In genomic region chr10:59978873-59979743, GRCm38 (mm10) we compare ENCODE assay signal across 8 mouse cellular contexts. TPM values are rescaled to one million over a fixed set of nuclear protein-coding genes. Genes with fewer than 3 reads are reported as not detected.
A peak's percentile ranks its signal among the peaks of the same experiment; 100 is the strongest.
DNase-seq lines count a peak whose midpoint lies in the region; ATAC-seq and TF ChIP-seq lines count a peak whose summit lies in the region.

No protein-coding gene starts in this region.

- peak; percentile 4; the same call in 1 of the 2 replicates for ATAC-seq in embryonic facial prominence, embryonic 12.5 days (ENCODE audit: insufficient number of reproducible peaks, insufficient read depth, low FRiP score, low TSS enrichment)
- no peak for ATAC-seq in heart, embryonic 11.5 days (replicated peaks; ENCODE audit: insufficient number of reproducible peaks, low FRiP score, low TSS enrichment)
- peak; percentile 76; the same call in 1 of the 2 replicates for ATAC-seq in stomach, embryonic 14.5 days (ENCODE audit: insufficient number of reproducible peaks, insufficient read depth, low FRiP score, low read depth)

- no peaks in the 10 kb centered on the region for H3K9me3 ChIP-seq in embryonic facial prominence, embryonic 12.5 days
- no peaks in the 10 kb centered on the region for H3K9me3 ChIP-seq in heart, embryonic 11.5 days (replicated peaks; ENCODE audit: control insufficient read depth, low read length)
- no peaks in the 10 kb centered on the region for H3K9me3 ChIP-seq in stomach, embryonic 14.5 days (ENCODE audit: control insufficient read depth, low read depth, low read length)

- TF ChIP-seq CTCF in liver, adult 2 months (IDR thresholded peaks at IDR 0.05; ENCODE audit: low read depth, low read length): no peak

- H3K36me3 ChIP-seq in liver, adult 2 months (ENCODE audit: control insufficient read depth, insufficient read depth, low read length): no peaks in the 10 kb centered on the region
- 0 out of 2 replicates have a peak, but pooled peaks cover 1% of the 10 kb centered on the region for H3K36me3 ChIP-seq in embryonic facial prominence, embryonic 12.5 days
- no peaks in the 10 kb centered on the region for H3K36me3 ChIP-seq in heart, embryonic 11.5 days (ENCODE audit: control insufficient read depth, insufficient read depth, low read length)
- H3K36me3 ChIP-seq in stomach, embryonic 14.5 days (ENCODE audit: control insufficient read depth, insufficient read depth, low read length): no peaks in the 10 kb centered on the region; the same call in 1 of the 2 replicates

- peak overlapping the region; percentile 16; the same call in 1 of the 2 replicates for H3K4me2 ChIP-seq in embryonic facial prominence, embryonic 12.5 days (replicated peaks)
- no peak overlapping the region for H3K4me2 ChIP-seq in heart, embryonic 11.5 days
- no peak overlapping the region for H3K4me2 ChIP-seq in stomach, embryonic 14.5 days (replicated peaks; ENCODE audit: low read depth, low read length)

- no peaks in the 10 kb centered on the region for H3K79me2 ChIP-seq in liver, adult 2 months (ENCODE audit: control insufficient read depth, insufficient read depth, low read length)

- H3K9ac ChIP-seq in liver, adult 2 months (ENCODE audit: low read depth, low read length): no peak overlapping the region
- 0 out of 2 replicates have a peak overlapping the region, but pooled peaks have one; percentile 30 for H3K9ac ChIP-seq in embryonic facial prominence, embryonic 12.5 days
- 0 out of 2 replicates have a peak overlapping the region, but pooled peaks have one; percentile 28 for H3K9ac ChIP-seq in heart, embryonic 11.5 days (ENCODE audit: low read depth, low read length)
- no peak overlapping the region for H3K9ac ChIP-seq in stomach, embryonic 14.5 days (replicated peaks; ENCODE audit: low read depth, low read length)

- peak overlapping the region; percentile 54 for H3K27ac ChIP-seq in liver, adult 2 months (replicated peaks; ENCODE audit: insufficient read depth, low read depth, low read length)
- H3K27ac ChIP-seq in embryonic facial prominence, embryonic 12.5 days: peak overlapping the region; percentile 78
- peak overlapping the region; percentile 74 for H3K27ac ChIP-seq in heart, embryonic 11.5 days (ENCODE audit: low read depth, low read length)
- H3K27ac ChIP-seq in stomach, embryonic 14.5 days (ENCODE audit: low read length): peak overlapping the region; percentile 66; the same call in 1 of the 2 replicates

- WGBS in liver, adult 2 months: 33% methylated on average over 11 of the region's 11 CpGs
- WGBS in embryonic facial prominence, embryonic 12.5 days: 41% methylated on average over 11 of the region's 11 CpGs
- WGBS in heart, embryonic 11.5 days (ENCODE audit: insufficient replicate concordance): 36% methylated on average over 11 of the region's 11 CpGs
- WGBS in stomach, embryonic 14.5 days: 23% methylated on average over 11 of the region's 11 CpGs

- no peaks in the 10 kb centered on the region for H3K27me3 ChIP-seq in liver, adult 2 months (ENCODE audit: control insufficient read depth, insufficient read depth, low read length)
- H3K27me3 ChIP-seq in embryonic facial prominence, embryonic 12.5 days: no peaks in the 10 kb centered on the region
- no peaks in the 10 kb centered on the region for H3K27me3 ChIP-seq in heart, embryonic 11.5 days (ENCODE audit: control insufficient read depth, insufficient read depth, low read length)
- H3K27me3 ChIP-seq in stomach, embryonic 14.5 days (ENCODE audit: control insufficient read depth, insufficient read depth, low read length): no peaks in the 10 kb centered on the region

- TF ChIP-seq POLR2A in liver, adult 2 months (IDR thresholded peaks at IDR 0.05; ENCODE audit: extremely low read depth, insufficient read depth, low read length): no peak

- no peak overlapping the region for H3K4me3 ChIP-seq in liver, adult 2 months (ENCODE audit: insufficient read depth, low read depth, low read length)
- H3K4me3 ChIP-seq in embryonic facial prominence, embryonic 12.5 days: no peak overlapping the region
- H3K4me3 ChIP-seq in heart, embryonic 11.5 days (ENCODE audit: low read depth, low read length): no peak overlapping the region
- H3K4me3 ChIP-seq in stomach, embryonic 14.5 days (ENCODE audit: low read depth, low read length): no peak overlapping the region

- peaks cover 24% of the 10 kb centered on the region for H3K4me1 ChIP-seq in liver, adult 2 months (ENCODE audit: control insufficient read depth, insufficient read depth, low read length)
- H3K4me1 ChIP-seq in embryonic facial prominence, embryonic 12.5 days: peaks cover 28% of the 10 kb centered on the region
- peaks cover 36% of the 10 kb centered on the region for H3K4me1 ChIP-seq in heart, embryonic 11.5 days (ENCODE audit: control insufficient read depth, insufficient read depth, low read length)
- H3K4me1 ChIP-seq in stomach, embryonic 14.5 days (ENCODE audit: control insufficient read depth, insufficient read depth, low read length): peaks cover 31% of the 10 kb centered on the region

- peak; percentile 80 for DNase-seq in liver, adult 2 months (ENCODE audit: extremely low read depth, low read depth, low spot score)
- no peak for DNase-seq in liver
- peak; percentile 80 to 88 for DNase-seq in kidney, adult 8-10 months
- peak; percentile 96 for DNase-seq in lung, postnatal 14 days
- no peak for DNase-seq in thymus, postnatal 4 days

RNA-seq across cellular contexts. Expression of gene Ascc1, which starts 23.5 kb away (rescaled TPM):
- 8.5 and 10.8 TPM in 2 replicates for total RNA-seq in liver, adult 2 months (2014; rRNA removed)
- 12.9 and 15.6 TPM in 2 replicates for polyA plus RNA-seq in liver, adult 2 months (2012; rRNA removed)
- 41.8 and 41.9 TPM in 2 replicates for polyA plus RNA-seq in embryonic facial prominence, embryonic 12.5 days (2016; fragmentation: Nextera tagmentation; extraction: Ambion mirVana)
- 34.5 and 36.2 TPM in 2 replicates for polyA plus RNA-seq in heart, embryonic 11.5 days (2014; fragmentation: Nextera tagmentation; extraction: Ambion mirVana)
- polyA plus RNA-seq in stomach, embryonic 14.5 days (2014; fragmentation: Nextera tagmentation; extraction: Ambion mirVana): 44.0 and 46.6 TPM in 2 replicates

RNA-seq across cellular contexts. Expression of gene Anapc16, which starts 23.8 kb away (rescaled TPM):
- 22.8 and 28.1 TPM in 2 replicates for total RNA-seq in liver, adult 2 months (2014; rRNA removed)
- polyA plus RNA-seq in liver, adult 2 months (2012; rRNA removed): 48.9 and 50.4 TPM in 2 replicates
- polyA plus RNA-seq in embryonic facial prominence, embryonic 12.5 days (2016; fragmentation: Nextera tagmentation; extraction: Ambion mirVana): 125 TPM in 2 replicates
- 70.6 and 84.1 TPM in 2 replicates for polyA plus RNA-seq in heart, embryonic 11.5 days (2014; fragmentation: Nextera tagmentation; extraction: Ambion mirVana)
- 116 and 118 TPM in 2 replicates for polyA plus RNA-seq in stomach, embryonic 14.5 days (2014; fragmentation: Nextera tagmentation; extraction: Ambion mirVana)

RNA-seq across cellular contexts. Expression of gene Ddit4, which starts 27.5 kb away (rescaled TPM):
- 5.2 and 8.8 TPM in 2 replicates for total RNA-seq in liver, adult 2 months (2014; rRNA removed)
- 13.6 and 16.4 TPM in 2 replicates for polyA plus RNA-seq in liver, adult 2 months (2012; rRNA removed)
- 81.2 and 92.3 TPM in 2 replicates for polyA plus RNA-seq in embryonic facial prominence, embryonic 12.5 days (2016; fragmentation: Nextera tagmentation; extraction: Ambion mirVana)
- 1.9 and 3.4 TPM in 2 replicates for polyA plus RNA-seq in heart, embryonic 11.5 days (2014; fragmentation: Nextera tagmentation; extraction: Ambion mirVana)
- 2.5 and 3.0 TPM in 2 replicates for polyA plus RNA-seq in stomach, embryonic 14.5 days (2014; fragmentation: Nextera tagmentation; extraction: Ambion mirVana)

Comparison
In these comparisons a context has a peak if more than half of its experiments do, and no peak if none do; other contexts are left out.
1. DNase-seq: peak in liver, adult 2 months (single experiment), kidney, adult 8-10 months (2 of 2) and lung, postnatal 14 days (single experiment); none in liver (single experiment) and thymus, postnatal 4 days (single experiment).
2. H3K9ac ChIP-seq: peak in embryonic facial prominence, embryonic 12.5 days (single experiment) and heart, embryonic 11.5 days (single experiment); none in liver, adult 2 months (single experiment) and stomach, embryonic 14.5 days (single experiment).
3. Peak in every context shown above with its lines, with median percentiles within 50 percentile points of each other: H3K27ac ChIP-seq.